Mouse (Mus musculus): ENCODE measurements around the gene Twsg1. TPM values are rescaled to one million over a fixed set of nuclear protein-coding genes. Genes with fewer than 3 reads are reported as not detected.

The Twsg1 gene
- total RNA-seq, 2 experiments from 2014 or later, result 12.8 to 24.9 TPM

DNA sequence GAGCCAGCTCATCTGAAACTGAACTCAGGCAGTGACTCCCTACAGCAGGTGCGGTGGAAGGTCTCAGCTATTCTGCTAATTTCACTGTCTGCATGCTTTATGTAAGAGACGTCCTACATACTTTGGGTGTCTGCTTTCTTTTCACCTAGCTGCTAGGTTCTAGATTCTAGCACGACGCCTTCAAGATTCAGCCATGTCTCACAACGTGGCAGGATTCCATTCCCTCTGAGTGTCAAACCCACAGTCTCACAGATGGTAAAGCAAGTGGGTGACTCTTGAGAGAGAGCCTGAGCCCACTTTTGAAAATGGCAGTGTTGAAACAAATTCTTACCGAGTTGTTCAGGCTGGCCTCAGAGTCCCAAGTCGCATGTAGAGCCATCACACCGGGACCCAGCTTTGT, 47.2 kb downstream of the Twsg1 start:
- no peak for ATAC-seq (replicated peaks; ENCODE audit: low FRiP score, low TSS enrichment, poor library complexity, severe bottlenecking)

DNA sequence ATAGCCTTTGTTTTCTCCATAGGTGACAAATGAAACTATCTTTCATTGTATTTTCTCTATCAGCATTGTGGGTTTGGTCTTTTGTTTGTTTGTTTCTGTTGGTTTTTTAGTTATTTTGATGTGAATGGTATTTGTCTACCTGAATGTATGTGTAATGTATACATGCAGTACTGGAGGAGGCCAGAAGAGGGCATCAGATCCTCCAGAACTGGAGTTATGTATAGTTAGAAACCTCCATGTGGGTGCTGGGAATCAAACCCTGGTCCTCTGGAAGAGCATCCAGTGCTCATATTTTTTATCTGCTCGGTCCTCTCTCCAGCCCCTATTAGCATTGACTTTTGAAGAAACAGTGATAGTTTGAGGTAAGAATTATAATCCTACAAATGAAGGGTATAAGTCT, 48.0 kb downstream of the Twsg1 start:
- no peak for ATAC-seq (replicated peaks; ENCODE audit: low FRiP score, low TSS enrichment, poor library complexity, severe bottlenecking)

DNA sequence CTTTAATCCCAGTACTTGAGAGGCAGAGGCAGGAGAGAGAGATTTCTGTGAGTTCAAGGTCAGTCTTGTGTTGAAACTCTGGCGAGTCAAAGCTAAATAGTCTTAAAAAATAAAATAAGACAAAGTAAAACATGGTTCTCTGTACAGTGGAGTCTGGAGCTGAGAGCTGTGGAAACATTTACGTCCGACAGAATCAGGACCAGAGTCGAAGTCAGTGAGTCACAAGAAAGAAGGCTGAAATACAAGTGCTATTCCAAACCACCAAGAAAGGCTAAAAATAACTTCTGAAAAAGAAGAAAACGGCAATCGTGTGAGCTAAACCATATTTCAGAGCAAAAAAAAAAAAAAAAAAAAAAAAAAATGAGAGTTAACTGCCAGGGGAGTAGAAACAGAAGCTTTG, 48.7 kb downstream of the Twsg1 start:
- no peak for ATAC-seq (replicated peaks; ENCODE audit: low FRiP score, low TSS enrichment, poor library complexity, severe bottlenecking)

DNA sequence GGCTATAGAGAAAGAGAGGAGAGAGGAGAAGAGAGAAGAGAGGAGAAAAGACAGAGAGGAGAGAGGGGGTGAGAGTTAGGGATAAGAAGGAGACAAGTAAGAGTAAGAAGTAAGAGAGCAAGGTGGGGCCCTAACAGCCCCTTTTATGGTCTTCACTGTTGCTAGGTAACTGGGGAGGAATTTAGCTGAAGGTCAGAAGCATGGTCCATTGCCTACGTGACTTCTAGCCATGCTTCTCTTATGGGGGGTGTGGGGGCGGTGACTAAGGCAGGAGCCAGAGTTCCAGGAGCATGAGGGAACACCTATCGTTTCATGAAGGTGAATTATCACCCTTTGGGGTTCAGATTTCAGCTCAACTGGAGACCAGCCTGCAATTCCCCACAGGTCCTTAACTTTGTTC, 55.0 kb downstream of the Twsg1 start:
- no peak for ATAC-seq (replicated peaks; ENCODE audit: low FRiP score, low TSS enrichment, poor library complexity, severe bottlenecking)

DNA sequence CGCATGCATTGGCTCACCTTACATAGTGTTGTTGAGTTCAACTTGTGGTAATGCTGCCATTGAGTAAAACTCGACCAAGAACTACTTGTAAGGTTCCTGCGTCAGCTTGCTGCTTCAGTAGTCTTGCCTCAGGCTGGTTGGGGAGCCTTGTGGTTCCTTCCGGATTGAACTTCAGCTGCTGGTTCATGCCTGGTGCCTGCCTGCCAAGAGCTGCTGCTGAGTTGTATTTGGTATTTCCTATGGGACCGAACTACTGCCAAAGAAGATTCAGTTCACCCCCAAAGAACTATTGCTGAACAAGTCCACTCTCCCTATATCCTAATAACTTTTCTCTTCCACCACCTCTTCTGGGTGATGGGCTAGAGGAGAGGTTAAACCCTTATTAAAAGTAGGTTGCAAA, 61.5 kb downstream of the Twsg1 start:
- no peak for ATAC-seq (replicated peaks; ENCODE audit: low FRiP score, low TSS enrichment, poor library complexity, severe bottlenecking)

DNA sequence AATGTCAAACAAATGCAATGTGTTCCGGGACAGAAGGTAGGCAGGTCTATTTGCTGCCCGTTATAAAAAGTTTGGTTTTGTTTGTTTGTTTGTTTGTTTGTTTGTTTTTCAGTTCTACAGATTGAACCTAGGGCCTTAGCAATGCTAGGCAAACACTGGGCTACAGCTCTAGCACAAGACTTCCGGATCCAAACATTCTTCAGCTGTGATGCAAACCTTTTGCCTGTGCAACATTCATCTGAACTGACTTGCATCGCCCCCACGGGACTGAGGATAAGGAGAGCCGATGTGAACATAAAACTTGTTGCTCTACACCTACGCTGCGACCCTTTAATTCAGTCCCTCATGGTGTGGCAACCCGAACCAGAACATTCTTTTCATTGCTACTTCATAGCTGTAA, 64.5 kb downstream of the Twsg1 start:
- no peak for ATAC-seq (replicated peaks; ENCODE audit: low FRiP score, low TSS enrichment, poor library complexity, severe bottlenecking)

DNA sequence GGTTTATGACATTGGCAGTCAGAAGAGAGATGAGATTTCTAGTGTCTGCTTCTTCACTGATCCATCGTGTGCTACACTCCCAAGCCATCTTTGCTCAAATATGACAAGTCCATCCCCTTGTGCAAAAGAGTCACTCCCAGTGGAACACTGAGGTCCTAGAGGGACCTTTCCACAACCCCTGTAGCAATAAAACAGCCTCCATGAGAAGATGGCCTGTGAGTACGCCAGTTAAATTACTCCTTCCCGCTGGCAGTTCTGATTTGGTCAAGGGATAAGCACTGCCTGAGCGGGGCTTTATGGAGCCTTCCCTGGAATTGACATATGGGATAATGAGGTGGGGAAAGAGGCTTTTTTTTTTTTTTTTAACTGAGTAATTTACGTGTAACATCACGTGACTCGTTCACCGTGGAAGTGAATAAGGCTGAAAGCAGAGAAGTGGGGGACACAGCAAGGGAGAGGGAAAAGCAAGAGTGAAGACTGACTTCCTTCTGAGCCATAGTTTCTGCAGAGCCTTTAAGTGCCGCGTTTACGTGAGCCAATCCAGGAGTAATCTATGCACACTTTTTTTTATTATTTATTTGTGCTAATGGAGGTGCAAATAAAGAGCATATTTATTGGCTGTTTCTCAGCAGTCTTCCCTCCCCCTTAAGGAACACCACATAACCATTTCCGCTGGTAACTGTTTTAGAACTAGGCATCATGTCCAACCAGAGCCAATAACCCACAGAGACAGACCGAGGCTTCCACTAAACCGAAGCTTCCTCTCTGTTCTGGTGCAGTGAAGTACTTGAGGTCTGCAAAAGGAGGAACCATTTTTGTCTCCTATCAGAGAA, 65.1 kb downstream of the Twsg1 start, which contains the start of gene Ralbp1:
Gene Ralbp1, minus strand, starts transcription at position 102 of the 833 bp plus-strand sequence.
- peak; percentile 11; the same call in 1 of the 2 replicates for ATAC-seq (replicated peaks; ENCODE audit: low FRiP score, low TSS enrichment, poor library complexity, severe bottlenecking)

DNA sequence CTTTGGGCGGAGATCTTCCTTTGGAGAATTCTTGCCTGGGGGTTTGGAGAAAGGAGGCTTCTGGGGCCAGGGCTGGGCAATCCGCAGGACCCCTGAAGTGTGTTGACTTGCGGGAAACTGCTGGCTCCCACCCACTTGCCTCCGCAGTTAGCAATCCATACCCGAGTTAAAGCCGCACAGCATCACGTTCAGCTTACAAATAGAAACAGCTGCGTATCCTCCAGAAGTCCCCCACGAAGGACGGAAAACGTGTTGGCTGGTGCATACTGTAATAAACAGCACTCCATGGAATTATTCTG, 65.7 kb downstream of the Twsg1 start:
- ATAC-seq (replicated peaks; ENCODE audit: low FRiP score, low TSS enrichment, poor library complexity, severe bottlenecking), result no peak

DNA sequence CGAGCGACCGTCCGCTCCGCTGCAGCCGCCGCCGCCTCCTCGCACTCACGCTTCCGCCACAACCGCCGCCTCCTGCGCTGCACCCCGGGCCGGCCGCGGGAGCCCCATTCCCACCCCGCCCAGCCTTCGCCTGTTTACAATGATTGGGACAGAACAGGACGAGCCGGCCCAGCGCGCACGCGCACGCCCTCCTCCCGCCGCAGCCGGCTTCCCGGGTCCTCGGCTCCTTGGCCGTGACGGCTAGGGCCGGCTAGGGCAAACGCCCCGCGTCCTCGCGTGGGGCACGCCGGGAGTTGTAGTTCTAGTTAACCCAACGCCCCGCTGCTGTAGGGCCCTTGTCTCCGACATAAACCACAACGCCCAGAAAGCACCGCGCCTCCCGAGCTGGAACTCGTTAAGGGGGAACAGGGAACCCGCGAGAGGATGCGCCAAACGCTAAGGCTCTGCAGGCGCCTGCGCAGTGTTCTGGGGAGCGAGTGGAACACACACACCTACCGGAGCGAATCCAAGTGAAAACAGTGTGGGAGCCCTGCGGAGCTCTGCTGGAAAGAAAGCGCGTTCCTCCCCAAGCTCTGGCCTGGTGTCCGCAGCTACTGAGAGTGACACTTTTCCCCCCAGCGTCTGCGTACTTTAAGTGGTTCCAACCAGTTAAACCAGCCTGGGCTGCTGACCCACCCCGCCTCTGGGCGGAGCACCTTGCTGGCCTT, 66.2 kb downstream of the Twsg1 start:
- peak; percentile 94 for ATAC-seq (replicated peaks; ENCODE audit: low FRiP score, low TSS enrichment, poor library complexity, severe bottlenecking)

DNA sequence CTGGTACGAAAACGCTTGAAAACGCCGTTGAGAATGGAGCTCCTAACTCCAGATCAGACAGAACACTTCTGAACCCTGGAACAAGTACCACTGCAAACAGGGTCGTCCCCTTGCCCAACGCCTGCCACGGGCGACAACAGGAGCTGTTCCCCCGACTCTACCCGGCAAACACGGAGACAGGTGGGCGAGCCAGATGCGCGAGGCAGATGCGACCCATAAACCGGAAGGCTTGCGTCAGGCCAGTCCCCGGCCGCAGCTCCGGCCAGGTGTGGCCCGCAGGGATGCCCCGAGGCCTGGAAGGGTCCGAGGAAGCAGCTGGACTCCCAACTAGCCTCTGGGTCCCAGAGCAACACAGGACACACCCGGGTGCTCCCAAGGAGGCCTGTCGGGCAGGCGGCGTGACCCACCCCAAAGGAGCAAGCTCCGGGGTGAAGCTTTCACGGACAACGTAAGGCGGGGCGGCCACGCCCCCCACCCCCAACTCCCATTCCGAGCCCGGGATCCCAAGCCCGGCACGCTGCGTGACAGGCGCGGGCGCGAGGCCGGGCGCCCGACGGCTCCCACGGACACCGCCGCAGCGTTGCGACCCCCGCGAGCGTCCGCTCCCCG, 66.9 kb downstream of the Twsg1 start:
- ATAC-seq (replicated peaks; ENCODE audit: low FRiP score, low TSS enrichment, poor library complexity, severe bottlenecking), result 0 out of 2 replicates have a peak, but pooled peaks have one; percentile 6

DNA sequence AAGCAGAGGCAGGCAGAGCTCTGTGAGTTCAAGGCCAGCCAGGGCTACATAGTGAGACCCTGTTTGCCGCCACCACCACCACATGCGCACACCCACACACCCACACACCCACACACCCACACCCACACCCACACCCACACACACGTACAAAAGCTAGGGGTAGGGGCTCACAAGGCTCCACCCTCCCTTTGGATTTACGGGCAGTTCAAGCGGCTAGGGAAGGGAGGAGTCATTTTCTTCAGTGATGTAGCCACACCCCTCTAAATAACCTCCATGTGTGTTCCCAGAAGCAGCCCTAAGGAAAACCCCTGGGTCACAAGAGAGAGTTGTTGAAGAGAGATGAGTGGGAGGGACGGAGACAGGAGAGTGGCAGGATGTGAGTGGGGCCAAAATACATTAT, 74.0 kb downstream of the Twsg1 start:
- ATAC-seq (replicated peaks; ENCODE audit: low FRiP score, low TSS enrichment, poor library complexity, severe bottlenecking), result no peak

DNA sequence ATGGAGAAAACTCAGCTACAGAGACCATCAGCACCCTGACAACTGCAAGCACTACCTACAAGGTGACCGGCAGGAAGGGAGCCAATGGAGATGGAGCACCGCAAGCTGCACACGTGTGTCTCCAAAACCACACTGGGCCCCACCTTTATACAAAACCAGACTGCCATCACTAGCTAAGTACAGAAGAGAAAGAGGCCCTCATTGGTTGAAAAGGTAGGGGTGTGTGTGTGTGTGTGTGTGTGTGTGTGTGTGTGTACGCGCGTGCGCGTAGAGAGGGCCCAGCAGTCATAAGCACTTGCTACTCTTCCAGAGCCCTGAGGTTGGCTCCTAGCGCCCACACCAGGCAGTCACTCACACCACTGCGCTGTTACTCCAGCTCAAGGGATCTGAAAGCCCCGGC, 77.2 kb downstream of the Twsg1 start:
- no peak for ATAC-seq (replicated peaks; ENCODE audit: low FRiP score, low TSS enrichment, poor library complexity, severe bottlenecking)

DNA sequence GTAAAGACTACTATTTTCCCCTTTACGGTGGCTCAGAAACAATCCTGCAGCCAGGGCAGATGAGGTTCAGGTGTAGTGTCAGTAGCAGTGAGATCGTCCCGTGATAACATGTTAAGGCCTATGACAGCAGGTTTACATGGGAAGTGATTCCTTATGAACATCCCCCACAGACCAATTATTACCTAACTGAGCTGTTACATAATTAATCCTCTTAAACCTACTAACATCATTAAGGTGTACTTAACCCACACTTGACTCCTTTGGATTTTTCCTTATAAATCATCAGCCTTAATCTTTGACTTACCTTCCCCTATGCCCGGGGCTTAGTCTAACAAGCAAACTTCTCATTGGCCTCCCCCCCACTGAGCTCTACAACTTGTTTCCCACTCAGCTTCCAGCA, 77.9 kb downstream of the Twsg1 start:
- no peak for ATAC-seq (replicated peaks; ENCODE audit: low FRiP score, low TSS enrichment, poor library complexity, severe bottlenecking)

DNA sequence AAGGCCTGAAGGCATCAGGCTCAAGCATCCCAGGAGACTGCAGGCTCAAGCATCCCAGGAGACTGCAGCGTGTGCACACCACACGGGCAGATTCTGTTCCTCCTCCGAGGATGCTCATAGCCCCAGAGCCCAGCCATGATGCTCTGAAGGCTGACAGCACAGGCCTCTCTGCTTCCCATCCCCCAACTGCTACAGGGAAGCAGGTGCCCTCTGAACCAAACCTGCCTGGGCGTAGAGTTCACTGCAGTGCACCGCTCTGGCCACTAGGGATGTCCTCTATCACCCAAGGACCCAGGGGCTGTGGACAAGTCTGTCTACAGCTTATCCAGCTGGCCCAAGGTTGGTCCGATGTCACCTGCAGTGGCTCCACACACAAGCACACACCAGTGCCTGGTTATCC, 78.4 kb downstream of the Twsg1 start:
- peak; percentile 85 for ATAC-seq (replicated peaks; ENCODE audit: low FRiP score, low TSS enrichment, poor library complexity, severe bottlenecking)

DNA sequence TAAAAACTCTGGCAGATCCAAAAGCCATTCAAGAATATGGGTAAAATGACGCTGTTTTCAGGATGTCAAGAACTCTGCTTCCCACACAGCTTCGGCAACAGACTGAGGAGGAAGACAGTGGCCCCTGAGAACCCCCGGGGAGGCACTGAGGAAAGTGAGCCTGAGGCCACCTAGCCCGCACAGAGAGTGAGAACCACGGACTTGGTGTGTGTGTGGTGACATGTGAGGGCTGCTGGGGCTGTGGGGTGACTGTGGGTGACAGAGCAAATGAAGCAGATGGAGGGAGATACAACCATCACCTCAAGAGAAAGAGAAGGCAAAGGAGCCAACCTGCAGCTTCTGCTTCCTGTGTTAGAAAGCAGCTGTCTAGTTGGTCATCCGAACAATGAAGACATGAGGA, 79.0 kb downstream of the Twsg1 start:
- ATAC-seq (replicated peaks; ENCODE audit: low FRiP score, low TSS enrichment, poor library complexity, severe bottlenecking), result no peak

Other genes starting within 250 kb of the Twsg1 start
- gene Rab31, start 178.5 kb downstream of the Twsg1 start, total RNA-seq (2014; fragmentation: Nextera tagmentation), result 1.3 and 4.3 TPM in 2 replicates
- 3.4 and 4.4 TPM in 2 replicates for gene Rab31, start 178.5 kb downstream of the Twsg1 start, total RNA-seq (2017)
- 43.6 and 60.8 TPM in 2 replicates for gene Ppp4r1, start 168.7 kb downstream of the Twsg1 start, total RNA-seq (2014; fragmentation: Nextera tagmentation)
- 23.8 and 37.2 TPM in 2 replicates for gene Ppp4r1, start 168.7 kb downstream of the Twsg1 start, total RNA-seq (2017)
- 37.8 and 38.0 TPM in 2 replicates for gene Ralbp1, start 65.4 kb downstream of the Twsg1 start, total RNA-seq (2014; fragmentation: Nextera tagmentation)
- gene Ralbp1, start 65.4 kb downstream of the Twsg1 start, total RNA-seq (2017), result 85.0 and 96.0 TPM in 2 replicates
- 43.9 and 48.4 TPM in 2 replicates for gene Ankrd12, start 125.9 kb upstream of the Twsg1 start, total RNA-seq (2014; fragmentation: Nextera tagmentation)
- 52.0 and 55.1 TPM in 2 replicates for gene Ankrd12, start 125.9 kb upstream of the Twsg1 start, total RNA-seq (2017)
- 161 and 223 TPM in 2 replicates for gene Ndufv2, start 150.3 kb upstream of the Twsg1 start, total RNA-seq (2014; fragmentation: Nextera tagmentation)
- 310 and 343 TPM in 2 replicates for gene Ndufv2, start 150.3 kb upstream of the Twsg1 start, total RNA-seq (2017)
- 30.8 and 34.5 TPM in 2 replicates for gene Washc1, start 160.3 kb upstream of the Twsg1 start, total RNA-seq (2014; fragmentation: Nextera tagmentation)
- gene Washc1, start 160.3 kb upstream of the Twsg1 start, total RNA-seq (2017), result 22.0 and 29.7 TPM in 2 replicates
- gene Ddx11, start 172.3 kb upstream of the Twsg1 start, total RNA-seq (2014; fragmentation: Nextera tagmentation), result 37.1 and 38.5 TPM in 2 replicates
- gene Ddx11, start 172.3 kb upstream of the Twsg1 start, total RNA-seq (2017), result 19.5 and 23.4 TPM in 2 replicates

All from megakaryocyte-erythroid progenitor cell, adult 5-6 weeks (primary cell).